Mouse (Mus musculus) regulatory T cell (primary cell): Measurements from ENCODE around the gene Lrrc46.

ENCODE experiments used
- in situ Hi-C: fragments of 300-600 bp; cut with MboI, MseI; formaldehyde crosslinking; loops from one replicate; pipeline ENCODE4 v1.15.1; 2025; ENCODE audit warnings: high pct_unique_total_duplicates

The Lrrc46 gene

DNA sequence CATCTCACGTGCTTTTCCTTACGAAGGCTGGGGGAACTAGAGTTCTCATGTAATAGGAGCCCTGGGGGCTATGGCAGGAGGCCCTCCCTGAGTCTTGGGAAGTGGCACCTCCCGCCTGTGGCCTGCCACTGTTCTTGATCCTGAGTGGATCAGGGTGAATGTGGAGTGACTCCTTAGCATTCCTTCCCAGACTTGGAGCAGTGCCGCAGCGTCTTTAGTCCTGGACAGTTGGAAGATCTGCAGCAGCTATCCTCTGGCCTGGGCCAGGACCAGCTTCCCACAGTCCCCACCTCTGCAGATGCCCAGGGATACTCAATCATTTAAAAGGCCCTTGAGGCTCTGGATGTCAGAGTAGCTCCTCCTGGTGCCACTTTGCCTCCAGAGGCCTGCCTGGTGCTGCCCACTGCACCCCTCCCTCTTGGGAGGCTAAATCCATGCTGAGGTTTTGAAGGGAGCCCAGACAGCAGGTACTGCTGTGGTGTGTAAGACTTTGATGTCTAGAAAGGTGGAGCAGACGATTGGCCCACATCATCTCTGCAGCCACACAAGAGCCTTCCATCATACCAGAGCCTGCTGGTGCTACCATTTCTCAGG, 8.4 kb upstream of the Lrrc46 start:
- in situ Hi-C loops: no loop called here

DNA sequence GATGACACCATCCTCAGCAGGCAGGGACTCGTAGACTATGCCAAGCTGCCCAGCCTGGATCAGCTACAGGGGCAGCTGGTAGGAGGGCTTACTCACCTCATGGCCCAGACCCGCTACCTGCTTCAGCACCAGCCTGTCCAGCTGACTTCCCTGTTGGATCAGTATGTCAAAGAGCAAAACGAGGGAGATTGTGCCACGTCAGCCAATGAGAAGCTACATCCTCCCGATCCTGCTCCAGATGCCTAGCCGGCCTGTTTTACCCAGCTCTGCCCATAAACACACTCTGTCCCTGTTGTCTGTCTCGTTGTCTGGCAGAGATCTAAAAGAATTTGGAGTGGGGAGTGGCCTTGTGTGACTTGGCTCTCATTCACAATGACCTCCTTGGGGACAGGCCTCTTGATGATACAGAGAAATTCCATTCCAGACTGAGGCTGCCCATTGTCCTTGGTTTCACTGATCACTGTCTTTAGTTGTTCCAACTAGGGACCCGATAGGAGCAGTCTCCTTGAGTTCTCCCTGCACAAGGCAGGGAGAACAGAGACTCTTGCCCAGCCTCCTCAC, 7.0 kb upstream of the Lrrc46 start:
- in situ Hi-C loops: no loop called here

DNA sequence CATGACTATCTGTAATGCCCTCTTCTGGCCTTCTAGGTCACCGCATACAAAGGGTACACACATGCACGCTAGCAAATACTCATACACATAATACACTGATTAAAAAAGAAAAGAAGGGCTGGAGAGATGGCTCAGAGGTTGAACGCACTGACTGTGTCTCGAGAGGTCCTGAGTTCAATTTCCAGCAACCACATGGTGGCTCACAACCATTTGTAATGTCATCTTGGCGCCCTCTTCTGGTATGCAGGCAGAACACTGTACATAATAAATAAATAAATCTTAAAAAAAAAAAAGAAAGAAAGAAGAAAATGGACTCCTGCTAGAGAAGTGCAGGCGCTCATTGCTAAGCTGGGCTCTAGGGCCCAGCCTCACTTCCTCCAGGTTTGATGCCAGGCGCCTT, 4.7 kb upstream of the Lrrc46 start:
- in situ Hi-C loops: no loop called here

DNA sequence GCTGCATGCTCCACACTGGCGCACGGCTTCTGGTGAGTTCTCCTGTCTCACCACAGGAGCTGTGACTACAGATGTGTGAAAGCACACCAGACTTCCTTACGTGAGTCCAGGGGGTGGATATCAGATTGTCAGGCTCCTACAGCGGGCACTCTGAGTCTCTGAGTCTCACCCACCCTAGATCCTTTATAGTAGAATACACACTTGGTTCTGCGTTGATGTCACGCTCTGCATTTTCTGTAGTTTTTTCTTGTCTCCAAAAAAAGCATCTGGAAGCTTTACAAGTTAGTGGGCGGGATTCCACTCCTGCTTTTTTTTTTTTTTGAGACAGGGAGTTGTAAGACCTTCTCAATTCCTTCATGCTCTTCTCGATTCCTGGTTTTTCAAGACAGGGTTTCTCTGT, 3.7 kb upstream of the Lrrc46 start:
- in situ Hi-C loops: no loop called here

DNA sequence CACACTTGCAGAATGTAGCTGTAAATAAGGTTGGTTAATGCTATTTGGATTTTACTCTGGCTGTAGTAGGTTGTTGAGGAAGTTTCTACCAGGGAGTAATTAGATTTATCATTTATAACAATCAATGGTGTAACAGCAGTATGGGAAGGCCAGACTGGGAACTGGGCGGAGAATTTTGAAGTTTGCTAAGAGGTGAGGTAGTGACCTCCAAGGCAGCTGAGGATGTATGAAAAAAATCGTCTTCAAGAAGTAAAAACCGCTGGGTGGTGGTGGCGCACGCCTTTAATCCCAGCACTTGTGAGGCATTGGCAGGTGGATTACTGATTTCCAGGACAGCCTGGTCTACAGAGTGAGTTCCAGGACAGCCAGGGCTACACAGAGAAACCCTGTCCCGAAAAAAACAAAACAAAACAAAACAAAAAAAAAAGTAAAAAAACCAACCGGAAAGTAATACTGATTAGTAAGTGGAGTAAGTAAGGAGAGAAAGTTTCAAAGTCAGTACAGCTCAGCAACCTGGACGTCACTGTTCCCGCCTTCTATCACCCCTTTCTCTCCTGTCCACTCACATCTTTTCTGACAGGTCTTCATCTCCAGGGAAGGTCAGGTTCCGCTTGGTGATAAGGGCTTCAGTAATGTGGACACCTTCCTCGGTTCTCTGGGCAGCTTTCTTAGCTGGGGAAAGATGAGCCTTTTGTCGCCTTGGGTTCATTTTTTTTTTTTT, 746 bp downstream of the Lrrc46 start:
- in situ Hi-C loops: no loop called here

DNA sequence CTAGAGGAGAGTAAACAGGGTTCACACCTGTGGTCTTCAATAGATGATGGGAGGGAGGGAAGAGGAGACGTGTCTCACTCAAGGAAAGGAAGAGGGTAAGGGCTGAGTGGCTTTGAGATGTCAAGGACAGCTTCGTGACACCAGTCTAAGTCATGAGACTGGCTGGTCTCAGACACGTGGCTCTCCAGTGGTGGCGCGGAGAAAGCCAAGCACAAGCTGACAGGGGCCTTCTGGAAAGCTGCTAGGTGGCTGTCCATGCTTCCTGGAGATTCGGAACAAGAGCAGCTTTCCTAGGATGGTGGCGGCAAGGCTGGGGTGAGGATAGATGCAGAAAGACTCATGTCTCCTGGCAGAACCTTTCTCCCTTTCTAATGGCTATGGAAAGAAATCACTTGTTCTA, 2.3 kb downstream of the Lrrc46 start:
- in situ Hi-C loops: no loop called here

DNA sequence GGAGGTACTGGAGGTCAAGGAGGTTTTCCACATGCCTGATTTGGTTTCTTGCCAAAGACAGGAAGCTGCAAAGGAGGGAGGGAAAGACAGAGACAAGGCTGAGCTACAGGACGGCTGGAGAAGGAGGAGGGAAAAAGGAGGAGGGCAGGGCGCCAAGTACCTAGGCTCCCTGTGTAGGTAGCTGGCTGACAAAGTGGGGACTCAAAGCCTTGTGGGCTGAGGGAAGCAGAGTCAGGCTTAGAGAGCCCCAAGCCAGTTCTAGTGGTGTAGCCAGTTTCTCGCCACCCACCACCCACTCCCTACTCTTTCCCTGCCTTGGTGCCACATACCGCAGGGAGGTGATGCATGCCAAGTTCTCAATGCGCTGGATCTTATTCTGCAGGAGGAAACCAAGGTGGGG, 5.1 kb downstream of the Lrrc46 start:
- in situ Hi-C loops: no loop called here

DNA sequence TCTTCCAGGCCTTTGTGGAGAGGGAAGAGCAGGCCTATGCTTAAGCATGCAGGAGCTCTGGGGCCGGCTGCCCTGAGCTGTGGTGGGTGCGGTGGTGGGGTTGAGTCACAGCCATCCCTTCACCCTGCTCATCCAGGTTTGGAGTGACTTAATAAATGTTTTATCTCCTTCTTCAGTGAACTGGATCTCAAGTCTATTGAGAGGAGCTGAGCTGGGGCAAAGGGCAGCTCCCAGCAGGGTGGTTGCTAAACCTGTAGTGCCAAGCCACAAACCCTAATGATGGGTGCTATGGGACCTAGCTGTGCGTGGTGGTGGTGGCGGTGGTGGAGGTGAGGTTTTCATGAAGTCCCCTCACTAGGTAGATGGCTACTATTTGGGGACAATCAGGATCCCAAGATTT, 7.4 kb downstream of the Lrrc46 start:
- in situ Hi-C loops: no loop called here

DNA sequence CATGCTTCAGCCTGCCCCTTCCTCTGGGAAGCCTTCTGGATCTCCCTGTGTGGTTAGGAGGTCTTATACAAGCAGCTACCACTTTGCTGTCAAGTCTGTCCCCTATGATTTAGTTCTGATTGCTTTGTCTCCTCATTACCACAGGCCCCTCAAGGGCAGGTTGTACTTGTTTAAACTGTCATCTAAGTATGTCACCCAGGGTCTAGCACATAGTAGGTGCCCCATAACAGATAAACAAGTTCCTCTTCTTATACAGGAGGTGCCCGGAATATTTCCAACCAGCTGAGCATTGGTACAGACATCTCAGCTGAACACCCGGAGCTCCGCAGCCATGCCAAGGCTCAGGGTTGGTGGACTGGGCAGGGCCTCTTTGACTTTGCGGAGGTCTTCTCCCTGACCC, 8.7 kb downstream of the Lrrc46 start:
- in situ Hi-C loops: no loop called here

DNA sequence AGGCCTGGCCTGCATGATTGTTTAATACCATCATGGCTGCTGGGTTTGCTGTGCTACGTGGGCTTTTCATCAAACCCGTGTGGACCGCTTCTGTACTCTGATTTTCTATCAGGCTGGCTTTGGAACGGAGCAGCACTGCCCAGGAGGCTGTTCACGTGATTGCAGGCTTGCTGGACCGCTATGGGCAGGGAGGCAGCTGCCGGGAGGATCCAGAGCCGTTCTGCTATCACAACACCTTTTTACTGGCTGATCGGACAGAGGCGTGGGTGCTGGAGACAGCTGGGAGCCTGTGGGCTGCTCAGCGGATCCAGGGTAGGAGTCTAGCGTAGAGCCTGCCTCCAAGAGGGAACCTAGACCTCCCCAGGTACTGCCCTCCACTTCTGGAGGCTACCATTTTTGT, 9.2 kb downstream of the Lrrc46 start:
- in situ Hi-C loops: no loop called here

DNA sequence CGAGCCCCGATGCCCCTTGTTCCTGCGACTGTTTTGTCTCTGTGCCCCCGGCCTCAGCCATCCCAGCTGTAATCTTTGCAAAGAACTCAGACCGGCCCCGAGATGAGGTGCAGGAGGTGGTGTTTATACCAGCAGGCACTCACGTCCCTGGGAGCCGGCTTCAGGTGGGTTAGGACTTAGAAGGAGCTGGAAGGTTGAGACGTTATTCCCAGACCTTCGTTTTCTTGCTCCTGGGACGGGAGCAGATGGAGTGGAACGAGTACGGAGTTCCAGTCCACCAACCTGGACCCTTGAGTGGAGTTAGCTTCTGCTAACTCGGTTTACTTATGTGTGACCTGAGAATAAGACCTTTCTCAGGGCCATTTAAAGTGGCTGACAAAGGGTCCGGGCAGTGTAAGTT, 10.8 kb downstream of the Lrrc46 start:
- in situ Hi-C loops: no loop called here

DNA sequence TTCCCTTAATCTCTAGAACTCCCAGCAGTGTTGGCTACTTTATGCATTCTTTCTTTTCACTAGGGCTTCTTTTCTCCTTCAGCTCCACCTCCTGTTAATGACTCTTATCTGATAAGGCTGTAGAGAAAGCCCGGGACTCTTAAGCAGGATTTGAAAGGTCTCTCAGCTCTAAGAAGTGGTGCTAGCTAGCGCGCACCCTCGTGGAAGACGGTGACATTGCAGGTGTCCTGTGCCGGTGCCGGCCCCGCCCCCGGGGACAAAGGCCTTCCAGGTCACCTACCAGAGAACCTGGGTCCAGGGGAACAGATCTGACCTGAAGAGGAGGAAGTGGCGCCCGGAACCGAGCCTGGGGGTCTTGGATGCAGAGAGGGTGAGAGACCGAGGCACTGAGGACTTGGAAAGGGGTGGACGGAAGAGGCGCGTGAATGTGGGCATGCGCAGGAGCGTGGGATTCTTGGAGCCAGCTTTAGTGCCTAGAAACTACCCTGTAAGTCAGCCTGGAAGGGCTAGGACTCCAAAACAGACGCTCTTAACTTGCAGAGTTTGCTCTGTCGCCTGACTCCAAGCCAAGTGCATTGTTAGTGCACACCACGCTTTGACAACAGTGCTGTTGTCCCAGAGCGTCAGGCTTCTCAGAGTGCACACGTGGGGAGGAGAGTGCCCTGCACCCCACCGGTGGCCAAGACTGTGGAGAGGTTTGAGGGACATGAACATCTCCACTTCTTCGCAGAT, 11.4 kb downstream of the Lrrc46 start, which contains the start of gene Scrn2:
Scrn2 (plus strand) TSS at position 253 of the 732 bp plus-strand sequence.
- in situ Hi-C loops: no loop called here

DNA sequence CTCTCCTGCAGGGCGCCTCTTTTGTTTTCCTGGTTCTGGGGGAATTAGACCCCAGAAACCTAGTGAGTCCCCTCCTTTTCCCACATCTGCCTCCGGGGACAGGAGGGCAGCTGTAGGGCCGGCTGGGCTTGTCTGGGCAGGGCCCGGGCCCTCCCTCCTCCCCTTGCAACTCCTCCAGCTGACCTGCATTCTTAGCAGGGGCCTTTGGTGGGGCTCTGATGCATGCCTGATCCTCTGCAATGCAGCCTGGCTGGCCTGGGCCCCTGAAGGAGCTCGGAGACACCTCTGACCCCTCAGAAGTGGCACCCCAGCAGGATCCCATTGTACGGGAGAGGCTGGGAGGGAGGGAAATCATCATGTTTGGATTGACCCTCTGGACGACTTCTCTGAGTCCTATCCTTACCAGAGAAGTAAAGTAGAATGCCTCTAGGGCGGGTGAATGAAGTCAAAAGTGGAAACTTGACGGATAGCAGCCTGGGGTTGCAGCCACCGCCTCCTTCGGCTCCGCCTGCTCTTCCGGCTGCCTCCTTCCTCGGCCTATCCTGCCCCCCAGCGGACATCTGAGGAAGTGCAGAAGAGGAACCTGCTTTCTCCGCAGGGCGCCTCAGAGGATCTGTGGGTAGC, 15.4 kb downstream of the Lrrc46 start:
- in situ Hi-C loops: no loop called here

DNA sequence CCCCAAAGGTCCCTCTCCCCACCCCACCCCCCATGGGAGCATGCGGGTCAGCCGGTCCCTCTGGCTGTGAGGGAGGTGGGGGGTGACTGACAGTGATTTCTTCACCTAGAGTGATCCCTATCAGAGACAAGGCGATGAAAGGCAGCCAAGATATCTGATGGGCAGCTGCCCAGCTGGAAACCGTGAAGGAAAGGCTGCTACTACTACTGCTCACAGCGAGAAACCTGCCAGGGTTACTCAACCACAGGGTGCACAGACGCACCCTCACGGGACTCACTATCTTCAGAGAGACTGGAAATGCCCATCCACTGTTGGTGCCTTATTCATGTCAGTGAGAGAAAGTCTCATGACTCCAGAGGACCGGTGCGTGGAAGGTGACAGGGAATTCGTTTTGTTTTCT, 16.2 kb downstream of the Lrrc46 start:
- in situ Hi-C loops: loop anchor here (5.0 to 25.0 kb wide), 2 partner anchors 38 to 1163 kb away; no protein-coding TSS in a partner anchor

DNA sequence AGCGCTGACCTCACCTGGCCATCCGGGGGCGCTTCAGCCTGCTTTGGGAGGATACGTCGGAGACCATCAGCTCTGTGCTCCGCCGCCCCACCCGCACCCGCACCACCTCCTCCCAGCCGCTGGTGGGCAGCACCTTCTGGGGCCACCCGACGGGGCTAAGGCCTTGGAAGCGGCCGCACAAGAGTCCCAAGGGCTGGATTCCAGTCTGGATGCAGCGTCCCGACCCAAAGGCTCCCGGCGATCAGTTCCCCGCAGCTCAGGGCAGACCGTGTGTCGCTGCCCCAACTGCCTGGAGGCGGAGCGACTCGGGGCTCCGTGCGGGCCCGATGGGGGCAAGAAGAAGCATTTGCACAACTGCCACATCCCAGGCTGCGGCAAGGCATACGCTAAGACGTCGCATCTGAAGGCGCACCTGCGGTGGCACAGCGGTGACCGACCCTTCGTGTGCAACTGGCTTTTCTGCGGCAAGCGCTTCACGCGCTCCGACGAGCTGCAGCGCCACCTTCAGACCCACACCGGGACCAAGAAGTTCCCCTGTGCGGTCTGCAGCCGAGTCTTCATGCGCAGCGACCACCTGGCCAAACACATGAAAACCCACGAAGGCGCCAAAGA, 19.2 kb downstream of the Lrrc46 start:
- in situ Hi-C loops: loop anchor here (5.0 to 25.0 kb wide), 2 partner anchors 35 to 1160 kb away; no protein-coding TSS in a partner anchor

DNA sequence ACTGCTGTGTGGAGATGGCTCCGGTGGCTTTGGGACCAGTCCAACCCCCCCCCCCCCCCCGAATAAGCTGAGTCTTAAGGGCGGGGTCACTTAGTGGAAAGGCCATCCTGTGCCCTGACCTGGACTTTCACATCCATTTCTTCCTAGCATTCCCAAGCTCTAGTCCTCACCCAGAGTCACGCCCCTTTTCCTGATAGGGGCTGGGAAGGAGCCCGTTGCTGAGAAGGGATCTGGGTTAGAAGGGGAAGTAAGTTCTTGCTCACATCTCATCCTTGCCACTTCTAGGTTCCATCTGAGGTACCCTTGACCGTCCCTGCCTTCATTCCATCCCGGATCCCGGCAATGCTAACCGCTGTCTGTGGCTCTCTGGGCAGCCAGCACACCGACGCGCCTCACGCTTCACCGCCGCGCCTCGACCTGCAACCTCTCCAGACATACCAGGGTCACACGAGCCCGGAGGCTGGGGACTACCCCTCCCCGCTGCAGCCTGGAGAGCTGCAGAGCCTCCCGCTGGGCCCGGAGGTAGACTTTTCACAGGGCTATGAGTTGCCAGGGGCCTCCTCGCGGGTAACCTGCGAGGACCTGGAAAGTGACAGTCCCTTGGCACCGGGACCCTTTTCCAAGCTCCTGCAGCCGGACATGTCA, 20.0 kb downstream of the Lrrc46 start:
- in situ Hi-C loops: loop anchor here (5.0 to 25.0 kb wide), 2 partner anchors 34 to 1159 kb away; no protein-coding TSS in a partner anchor

DNA sequence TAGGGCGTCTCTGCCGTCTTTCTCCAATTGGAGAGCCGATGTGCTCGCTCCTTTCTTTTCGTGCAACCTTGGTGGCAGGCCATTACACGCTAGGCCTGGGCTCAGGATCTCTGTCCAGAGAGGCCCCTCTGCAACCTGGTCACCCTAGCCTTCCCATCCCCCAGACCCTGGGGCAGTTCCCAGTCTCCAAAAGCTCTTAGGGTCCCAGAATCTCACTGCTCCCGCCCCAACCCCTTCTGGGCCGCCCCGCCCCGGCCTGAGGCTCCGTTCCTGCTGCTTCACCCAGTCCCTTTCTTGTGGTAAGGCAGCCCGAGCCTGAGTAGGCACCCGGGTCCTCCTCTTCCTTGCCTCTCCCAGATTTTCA, 21.9 kb downstream of the Lrrc46 start:
- in situ Hi-C loops: loop anchor here (25.0 kb wide), 1 partner anchor 1157 kb away; no protein-coding TSS in a partner anchor

DNA sequence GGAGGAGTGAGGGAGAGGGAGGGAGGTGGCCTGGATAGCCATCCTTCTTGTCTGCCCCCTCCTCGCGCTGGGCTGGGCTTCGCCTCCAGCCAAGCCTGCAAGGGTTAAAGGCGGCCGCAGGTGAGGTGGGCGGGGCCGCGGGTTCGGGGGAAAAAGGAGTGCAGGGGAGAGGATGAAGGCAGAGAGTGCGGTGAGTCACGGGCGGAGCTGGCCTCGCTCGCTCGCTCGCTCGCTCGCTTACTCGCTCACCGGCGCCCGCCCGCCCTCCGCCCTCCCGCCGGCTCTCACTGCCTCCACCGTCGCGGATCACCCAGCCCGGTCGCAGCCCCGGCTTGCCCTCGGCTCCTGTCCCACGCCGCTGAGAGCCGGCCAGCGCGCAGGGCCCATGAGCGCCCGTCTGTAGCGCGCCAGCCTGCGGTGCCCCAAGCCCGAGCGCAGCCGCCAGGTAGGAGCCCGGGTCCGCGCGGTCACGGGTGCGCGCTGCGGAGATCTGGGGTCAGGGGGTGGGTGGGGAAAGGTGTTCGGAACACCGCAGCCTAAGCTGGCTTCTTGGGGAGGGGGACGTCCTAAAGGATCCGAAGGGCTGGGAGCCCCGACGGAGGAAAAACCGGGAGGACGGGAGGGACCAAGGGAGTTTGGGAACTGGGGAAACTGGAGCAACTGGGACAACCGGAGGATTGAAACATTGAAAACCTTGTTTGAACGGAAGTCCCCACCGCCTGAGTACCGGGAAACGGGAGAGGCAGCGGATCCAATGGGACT, 22.4 kb downstream of the Lrrc46 start:
- in situ Hi-C loops: loop anchor here (25.0 kb wide), 1 partner anchor 1156 kb away; no protein-coding TSS in a partner anchor

DNA sequence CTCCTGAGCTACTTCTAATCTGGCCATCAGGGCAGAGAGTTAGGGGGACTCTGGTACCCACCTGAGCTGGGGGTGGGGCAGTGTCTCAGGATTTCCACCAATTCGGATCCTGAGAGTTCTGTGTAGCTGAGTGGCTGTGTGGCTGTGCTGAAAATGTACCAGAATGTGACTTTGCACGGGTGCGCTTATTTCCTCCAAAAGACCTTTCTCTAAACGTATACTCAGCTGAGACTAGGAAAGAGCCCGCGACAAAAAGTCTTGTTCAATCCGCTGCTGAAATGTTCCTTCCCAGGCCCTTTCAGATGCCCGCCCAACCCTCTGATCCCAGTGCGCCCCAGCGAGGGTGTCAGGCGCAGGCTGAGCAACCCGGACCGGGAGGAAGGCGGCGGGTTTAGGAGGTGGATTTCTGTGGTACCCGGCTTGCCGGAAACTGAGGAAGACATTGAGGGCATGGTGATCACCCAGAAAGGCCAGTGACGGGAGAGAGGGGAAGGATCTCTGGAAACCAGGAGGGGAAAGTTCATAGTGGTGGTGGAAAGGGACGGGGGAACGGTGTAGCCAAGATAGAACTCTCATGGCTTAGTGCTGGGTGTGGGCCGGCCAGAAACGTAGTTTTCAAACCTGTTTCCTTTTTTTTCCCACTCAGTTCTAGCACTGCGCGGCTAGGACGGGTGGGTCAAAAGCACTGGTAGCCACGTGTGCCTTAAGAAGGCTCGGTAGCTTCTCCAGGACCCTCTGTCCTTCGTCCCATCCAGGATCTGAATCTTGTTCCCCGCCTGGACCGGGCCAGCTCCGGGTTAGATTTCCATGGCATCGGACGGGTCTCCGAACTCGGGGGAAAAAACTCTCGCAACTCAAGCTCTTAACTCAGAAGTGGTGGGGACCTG, 23.3 kb downstream of the Lrrc46 start:
- in situ Hi-C loops: loop anchor here (25.0 kb wide), 1 partner anchor 1156 kb away; no protein-coding TSS in a partner anchor
